Mouse (Mus musculus) hindbrain, embryonic 12.5 days (tissue): ENCODE data around the gene Tspear. TPM values are rescaled to one million over a fixed set of nuclear protein-coding genes. Genes with fewer than 3 reads are reported as not detected.

Source experiments
- microRNA counts: library from miRNA; unstranded; fragments of <30 nt; microRNA quantifications from one replicate; lab custom pipeline; 2017
- microRNA-seq: library from miRNA; unstranded; fragments of <30 nt; microRNA quantifications from one replicate; pipeline ENCODE4, GENCODE M21; 2017
- polyA plus RNA-seq: library from polyadenylated mRNA; unstranded; fragments of >200 nt; fragmentation: Nextera tagmentation; extraction: Ambion mirVana; gene quantifications from 2 replicates; pipeline ENCODE4 v1.2.1, GENCODE M21; 2016

Tspear gene
- polyA plus RNA-seq, 1 experiment from 2014 or later: 1.2 TPM

MicroRNAs within 50 kb of the gene (microRNA counts, 519-probe panel; counts per million panel counts)
- 470 counts per million, percentile 58 among the panel's probes with 10 or more counts for microRNA mmu-miR-1930 (lab: Ali Mortazavi, UCI)

Small RNAs within 50 kb of the gene (microRNA-seq; reads per million reads assigned to microRNA genes)
- gene Mir1930: 13.6 reads per million, percentile 24 among the genes with 10 or more reads in this experiment

Other genes with a start within 250 kb of the Tspear start
- gene Fam207a, start 170.8 kb upstream of the Tspear start, polyA plus RNA-seq: 47.3 and 48.0 TPM in 2 replicates
- 0.70 and 1.6 TPM in 2 replicates for gene Itgb2, start 156.3 kb upstream of the Tspear start, polyA plus RNA-seq
- gene Pttg1ip, start 104.8 kb upstream of the Tspear start, polyA plus RNA-seq: 77.2 and 78.8 TPM in 2 replicates
- gene Sumo3, start 80.5 kb upstream of the Tspear start, polyA plus RNA-seq: 276 and 287 TPM in 2 replicates
- 13.2 and 13.3 TPM in 2 replicates for gene Gm49325, start 80.4 kb upstream of the Tspear start, polyA plus RNA-seq
- 81.6 and 82.3 TPM in 2 replicates for gene Ube2g2, start 64.3 kb upstream of the Tspear start, polyA plus RNA-seq
- gene Gm19402, start 4.2 kb downstream of the Tspear start, polyA plus RNA-seq: not detected in 2 replicates
- not detected in 2 replicates for gene Gm9508, start 10.7 kb downstream of the Tspear start, polyA plus RNA-seq
- not detected in 2 replicates for gene Gm10272, start 20.1 kb downstream of the Tspear start, polyA plus RNA-seq
- gene Gm10024, start 24.9 kb downstream of the Tspear start, polyA plus RNA-seq: not detected in 2 replicates
- not detected in 2 replicates for gene Gm10142, start 29.2 kb downstream of the Tspear start, polyA plus RNA-seq
- not detected in 2 replicates for gene Krtap12-1, start 34.0 kb downstream of the Tspear start, polyA plus RNA-seq
- not detected in 2 replicates for gene Gm10100, start 39.9 kb downstream of the Tspear start, polyA plus RNA-seq
- not detected in 2 replicates for gene Gm18596, start 56.1 kb downstream of the Tspear start, polyA plus RNA-seq
- gene Gm9736, start 64.8 kb downstream of the Tspear start, polyA plus RNA-seq: not detected in 2 replicates
- not detected in 2 replicates for gene Gm3233, start 73.1 kb downstream of the Tspear start, polyA plus RNA-seq
- not detected in 2 replicates for gene Gm3238, start 84.8 kb downstream of the Tspear start, polyA plus RNA-seq
- not detected in 2 replicates for gene Gm7138, start 90.4 kb downstream of the Tspear start, polyA plus RNA-seq
- gene Gm3250, start 96.0 kb downstream of the Tspear start, polyA plus RNA-seq: not detected in 2 replicates
- gene Gm7137, start 101.6 kb downstream of the Tspear start, polyA plus RNA-seq: not detected in 2 replicates
- gene Gm9639, start 108.5 kb downstream of the Tspear start, polyA plus RNA-seq: not detected in 2 replicates
- not detected in 2 replicates for gene Gm19668, start 112.6 kb downstream of the Tspear start, polyA plus RNA-seq
- not detected in 2 replicates for gene Gm9507, start 125.3 kb downstream of the Tspear start, polyA plus RNA-seq
- 0.31 TPM in 1 of 2 replicates, not detected in the other for gene Gm2696, start 128.1 kb downstream of the Tspear start, polyA plus RNA-seq
- not detected in 2 replicates for gene Krtap10-4, start 140.5 kb downstream of the Tspear start, polyA plus RNA-seq
- not detected in 2 replicates for gene Krtap10-10, start 149.4 kb downstream of the Tspear start, polyA plus RNA-seq
- gene Gm36176, start 160.2 kb downstream of the Tspear start, polyA plus RNA-seq: not detected in 2 replicates
- gene Gm10318, start 166.3 kb downstream of the Tspear start, polyA plus RNA-seq: not detected in 2 replicates
- not detected in 2 replicates for gene Gm3285, start 175.4 kb downstream of the Tspear start, polyA plus RNA-seq
- 6.8 and 7.4 TPM in 2 replicates for gene Lrrc3, start 216.0 kb downstream of the Tspear start, polyA plus RNA-seq